In the genomic region with DNA sequence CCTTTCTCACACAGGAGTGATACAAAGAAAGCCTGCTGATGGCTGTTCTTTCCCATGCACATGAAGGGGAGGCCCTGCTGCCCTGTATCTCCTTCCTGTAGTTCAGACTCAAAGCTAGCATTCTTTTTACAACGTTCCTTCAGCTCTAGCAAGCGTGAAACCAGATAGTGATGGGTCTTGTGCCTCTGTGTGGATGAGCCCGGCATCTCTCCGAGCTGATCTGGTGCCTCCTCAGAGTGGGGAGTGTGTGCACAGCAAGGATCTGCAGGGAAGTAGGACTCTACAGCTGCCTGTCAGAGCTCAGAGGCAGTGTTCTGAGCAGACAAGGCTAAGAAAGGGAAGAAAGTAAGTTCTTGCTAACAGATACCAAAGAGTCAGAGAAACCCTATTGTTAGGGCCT, we compare ENCODE assay signal across 28 mouse cellular contexts. TPM values are rescaled to one million over a fixed set of nuclear protein-coding genes. Genes with fewer than 3 reads are reported as not detected.
DNase-seq lines count a peak whose midpoint lies in the region; ATAC-seq and TF ChIP-seq lines count a peak whose summit lies in the region.
"Had no signal": no experiment of that assay in that cellular context is flagged by ENCODE, and none has a peak within 500 bp of the region (broad histone marks: within the 10 kb centered on the region; RNA-seq: fewer than 3 reads in every experiment).

No protein-coding gene starts in this region.

- no peak overlapping the region for H3K4me3 ChIP-seq in layer of hippocampus, adult 2 months
- H3K4me3 ChIP-seq: embryonic facial prominence, embryonic 13.5 days; embryonic facial prominence, embryonic 15.5 days; erythroblast, embryonic 14.5 days; forebrain, embryonic 10.5 days; forebrain, embryonic 12.5 days had no signal

- POLR2A ChIA-PET in Patski (lab: Charles Lee): no interaction called here

- TF ChIP-seq CTCF in layer of hippocampus, adult 2 months (conservative IDR thresholded peaks at IDR 0.05): no peak
- no peak for TF ChIP-seq CTCF in Patski (IDR thresholded peaks at IDR 0.05)

- no peak for DNase-seq in frontal cortex, postnatal 10 days (ENCODE audit: low spot score in 2 of 2)
- DNase-seq in layer of hippocampus, adult 2 months (ENCODE audit: low spot score in 2 of 2): no peak
- DNase-seq in layer of hippocampus, adult 11-12 months (ENCODE audit: low spot score): no peak
- peak; percentile 46 for DNase-seq in right cerebral cortex, adult 18-20 months
- DNase-seq in right cerebral cortex, postnatal 14 days: no peak
- no peak for DNase-seq in Patski (ENCODE audit: low read depth, low spot score)
- DNase-seq in natural killer cell, adult 2 months (ENCODE audit: low spot score in 2 of 2): no peak
- DNase-seq: adrenal gland, adult 2 months; adrenal gland, postnatal 10 days; adrenal gland, postnatal 25 days; B cell, adult 2 months; cerebellum, adult 11-12 months; cerebellum, adult 2 months; cerebellum, adult 9-10 months; cerebellum, postnatal 10 days; cerebellum, postnatal 25 days; embryo, embryonic 11 days had no signal

- 0 out of 2 replicates have a peak, but pooled peaks have one; percentile 28 for ATAC-seq in frontal cortex, adult (ENCODE audit: low TSS enrichment)
- peak; percentile 59 for ATAC-seq in Patski
- ATAC-seq: CD4-positive, CD25-positive, alpha-beta regulatory T cell, adult 4 months; forebrain, embryonic 14.5 days; forebrain, embryonic 16.5 days had no signal

- H3K27me3 ChIP-seq in Patski: no peaks in the 10 kb centered on the region
- H3K27me3 ChIP-seq: CH12.LX; embryonic facial prominence, embryonic 13.5 days; embryonic facial prominence, embryonic 15.5 days; forebrain, embryonic 12.5 days had no signal

- CTCF ChIA-PET in Patski (lab: Charles Lee): interaction anchor here (0.9 to 2.1 kb wide), 3 partner anchors 9 to 16 kb away, joined by 5 to 8 read pairs (median 7); no protein-coding TSS in a partner anchor

- in situ Hi-C loops in Patski (cut with MboI; ENCODE audit: low pct_unique_long_range_greater_than_20kb): no loop called here

- peak overlapping the region; percentile 25; the same call in 1 of the 2 replicates for H3K27ac ChIP-seq in layer of hippocampus, adult 2 months
- H3K27ac ChIP-seq: embryonic facial prominence, embryonic 13.5 days; embryonic facial prominence, embryonic 15.5 days; forebrain, embryonic 10.5 days; forebrain, embryonic 12.5 days had no signal

RNA-seq across cellular contexts. Expression of a gene that starts 39.5 kb away (rescaled TPM):
- total RNA-seq in layer of hippocampus, adult 2 months (2021): under 1 TPM; 0.28 to 0.29 TPM
- not detected for polyA plus RNA-seq in Patski (2021)
- total RNA-seq: adrenal gland, adult 2 months; adrenal gland, postnatal 25 days; CH12.LX had no signal
- polyA plus RNA-seq: CD4-positive, CD25-positive, alpha-beta regulatory T cell, adult 4 months; erythroblast, embryonic 14.5 days; G1E had no signal
